Mouse (Mus musculus) G1E (cell line): ENCODE measurements at regions not wholly inside any gene's neighbourhood (a gene's known extent, or its start where the extent isn't known, plus 50 kb on each side); places are given as distances from the start of the nearest gene placed in this dataset.

Experiments used
- ATAC-seq: 2 replicates; pipeline ENCODE4 v1.8.0; 2016; ENCODE audit warnings: mild to moderate bottlenecking; ENCODE audit not compliant: insufficient number of reproducible peaks, poor library complexity, low FRiP score, severe bottlenecking; ENCODE audit errors: extremely low read depth
- DNase-seq: peaks from one replicate; pipeline ENCODE4 v3.0.0; 2012; ENCODE audit warnings: low spot score
- H3K27me3 ChIP-seq: 2 replicates; pipeline ENCODE4 v1.6.1; 2012; ENCODE audit warnings: mild to moderate bottlenecking, low read length, inconsistent platforms; ENCODE audit not compliant: insufficient read depth
- H3K36me3 ChIP-seq: replicated peaks from 2 replicates; pipeline ENCODE3; 2012; ENCODE audit warnings: mild to moderate bottlenecking, inconsistent platforms
- H3K4me1 ChIP-seq: 2 replicates; pipeline ENCODE4 v1.6.1; 2012; ENCODE audit warnings: low read depth, low read length, inconsistent platforms, mixed read lengths; ENCODE audit not compliant: insufficient read depth
- H3K4me3 ChIP-seq: 2 replicates; pipeline ENCODE4 v1.5.1; 2012; ENCODE audit warnings: low read depth, mild to moderate bottlenecking, inconsistent platforms, low read length, moderate library complexity, mixed read lengths
- H3K9me3 ChIP-seq: replicated peaks from 2 replicates; pipeline ENCODE4 v1.6.1; 2012; ENCODE audit warnings: inconsistent platforms
- CTCF ChIP-seq: IDR thresholded peaks from 2 replicates; pipeline ENCODE4 v1.5.1; 2012; ENCODE audit warnings: low read depth, low read length, inconsistent platforms, mixed read lengths
- GATA1 ChIP-seq: IDR thresholded peaks from 2 replicates; pipeline ENCODE4 v1.6.1; 2012; ENCODE audit warnings: borderline replicate concordance, low read length, inconsistent platforms, mixed read lengths
- GATA2 ChIP-seq: IDR thresholded peaks from 2 replicates; pipeline ENCODE4 v1.6.1; 2012; ENCODE audit warnings: low read depth, low read length, inconsistent platforms, borderline replicate concordance
- POLR2AphosphoS5 ChIP-seq: IDR thresholded peaks from 2 replicates; pipeline ENCODE4 v1.6.1; 2012; ENCODE audit warnings: low read depth, low read length, inconsistent platforms; ENCODE audit not compliant: insufficient replicate concordance
- TAL1 ChIP-seq: conservative IDR thresholded peaks from 2 replicates; pipeline ENCODE4 v1.6.1; 2012; ENCODE audit warnings: low read depth, low read length, inconsistent platforms, mixed read lengths

GRCm38 (mm10) chr12:12716691-12717090 lies 225.0 kb downstream of the Mycn start:
- DNase-seq (no peak), ATAC-seq (no peak)
- H3K27me3 ChIP-seq = no peaks in the 10 kb centered on the region
- no peak overlapping the region for H3K4me3 ChIP-seq
- H3K36me3 ChIP-seq = no peaks in the 10 kb centered on the region
- TF ChIP-seq GATA2 (no peak), POLR2AphosphoS5 (no peak), GATA1 (no peak), TAL1 (no peak), CTCF (no peak)
- peaks cover 21% of the 10 kb centered on the region for H3K9me3 ChIP-seq
- no peaks in the 10 kb centered on the region for H3K4me1 ChIP-seq

- H3K4me1 ChIP-seq = no peaks in the 10 kb centered on the region
- H3K4me3 ChIP-seq = no peak overlapping the region
- DNase-seq (no peak), ATAC-seq (no peak)
- TF ChIP-seq CTCF = no peak
- no peak for TF ChIP-seq TAL1
- no peak for TF ChIP-seq POLR2AphosphoS5
- no peak for TF ChIP-seq GATA1
- peaks cover 21% of the 10 kb centered on the region for H3K9me3 ChIP-seq
- no peaks in the 10 kb centered on the region for H3K36me3 ChIP-seq
- no peaks in the 10 kb centered on the region for H3K27me3 ChIP-seq
Observed at GRCm38 (mm10) chr12:12715956-12716669, 225.6 kb downstream of the Mycn start.

GRCm38 (mm10) chr12:12715528-12715927 lies 226.2 kb downstream of the Mycn start:
- Histone ChIP-seq H3K27me3 (no peaks in the 10 kb centered on the region), H3K36me3 (no peaks in the 10 kb centered on the region), H3K4me3 (no peak overlapping the region), H3K4me1 (no peaks in the 10 kb centered on the region), H3K9me3 (peaks cover 17% of the 10 kb centered on the region)
- ATAC-seq (no peak), DNase-seq (no peak)
- TF ChIP-seq GATA1 = no peak
- no peak for TF ChIP-seq CTCF

- no peaks in the 10 kb centered on the region for H3K4me1 ChIP-seq
- peaks cover 16% of the 10 kb centered on the region for H3K9me3 ChIP-seq
- no peak for DNase-seq
- no peaks in the 10 kb centered on the region for H3K27me3 ChIP-seq
- no peak for ATAC-seq
- H3K36me3 ChIP-seq = no peaks in the 10 kb centered on the region
- TF ChIP-seq CTCF (no peak), GATA2 (no peak), GATA1 (no peak)
- H3K4me3 ChIP-seq = no peak overlapping the region
Observed at GRCm38 (mm10) chr12:12710184-12710609, 231.5 kb downstream of the Mycn start.

GRCm38 (mm10) chr12:12708954-12709523 lies 232.7 kb downstream of the Mycn start:
- Histone ChIP-seq H3K9me3 (peaks cover 13% of the 10 kb centered on the region), H3K27me3 (no peaks in the 10 kb centered on the region), H3K4me1 (no peaks in the 10 kb centered on the region), H3K36me3 (no peaks in the 10 kb centered on the region), H3K4me3 (no peak overlapping the region)
- DNase-seq = no peak
- no peak for TF ChIP-seq GATA2
- TF ChIP-seq CTCF = no peak
- no peak for TF ChIP-seq POLR2AphosphoS5
- TF ChIP-seq TAL1 = no peak
- TF ChIP-seq GATA1 = no peak
- no peak for ATAC-seq

- TF ChIP-seq GATA2 (no peak), GATA1 (no peak)
- Histone ChIP-seq H3K27me3 (no peaks in the 10 kb centered on the region), H3K36me3 (no peaks in the 10 kb centered on the region), H3K4me1 (no peaks in the 10 kb centered on the region), H3K4me3 (no peak overlapping the region), H3K9me3 (peaks cover 9% of the 10 kb centered on the region)
- ATAC-seq (no peak), DNase-seq (no peak)
Observed at GRCm38 (mm10) chr12:12706326-12706920, 235.3 kb downstream of the Mycn start.

GRCm38 (mm10) chr12:12701735-12702134 lies 240.0 kb downstream of the Mycn start:
- H3K9me3 ChIP-seq = peaks cover 8% of the 10 kb centered on the region
- DNase-seq (no peak), ATAC-seq (no peak)
- H3K4me1 ChIP-seq = no peaks in the 10 kb centered on the region
- H3K27me3 ChIP-seq = no peaks in the 10 kb centered on the region
- H3K4me3 ChIP-seq = no peak overlapping the region
- no peaks in the 10 kb centered on the region for H3K36me3 ChIP-seq
- no peak for TF ChIP-seq GATA2
- no peak for TF ChIP-seq POLR2AphosphoS5
- TF ChIP-seq TAL1 = no peak
